Mouse (Mus musculus) myocyte (in vitro differentiated cells): Measurements from ENCODE around the gene Hnrnpll. TPM values are rescaled to one million over a fixed set of nuclear protein-coding genes. Genes with fewer than 3 reads are reported as not detected.
A peak's percentile ranks its signal among the peaks of the same experiment; 100 is the strongest.

Experiments used
- H3K27me3 ChIP-seq: one replicate; pipeline ENCODE4 v1.6.1; 2011; ENCODE audit not compliant: control insufficient read depth, insufficient read depth, insufficient read length
- H3K36me3 ChIP-seq: one replicate; pipeline ENCODE4 v1.6.1; 2011; ENCODE audit not compliant: control insufficient read depth, insufficient read depth
- H3K4me2 ChIP-seq: one replicate; pipeline ENCODE4 v1.6.1; 2011; ENCODE audit warnings: low read depth, control low read depth
- H3K4me3 ChIP-seq: one replicate; pipeline ENCODE4 v1.5.1; 2011; ENCODE audit warnings: mild to moderate bottlenecking, control low read depth, moderate library complexity
- H3K79me2 ChIP-seq: one replicate; pipeline ENCODE4 v1.6.1; 2011; ENCODE audit not compliant: control insufficient read depth, insufficient read depth
- H3ac ChIP-seq: one replicate; pipeline ENCODE4 v1.6.1; 2011; ENCODE audit not compliant: control insufficient read depth, insufficient read length
- CEBPB ChIP-seq: IDR thresholded peaks from 2 replicates; pipeline ENCODE4 v1.6.1; 2011; ENCODE audit warnings: mild to moderate bottlenecking, moderate library complexity; ENCODE audit not compliant: poor library complexity, insufficient read depth, severe bottlenecking
- E2F4 ChIP-seq: IDR thresholded peaks from one replicate; pipeline ENCODE4 v1.6.1; 2011; ENCODE audit warnings: mild to moderate bottlenecking, control low read depth, moderate library complexity; ENCODE audit not compliant: insufficient read depth
- MAX ChIP-seq: IDR thresholded peaks from one replicate; pipeline ENCODE4 v1.6.1; 2011; ENCODE audit warnings: low read depth, mild to moderate bottlenecking, control low read depth
- MYOD1 ChIP-seq, 3 experiments: IDR thresholded peaks; one replicate each; pipeline ENCODE4 v1.6.1; 2011; ENCODE audit warnings: control low read depth in 2 of 3, low read depth in 2 of 3, mild to moderate bottlenecking in 2 of 3, moderate library complexity in 1 of 3; ENCODE audit not compliant: insufficient read length in 2 of 3, control insufficient read depth in 1 of 3
- MYOG ChIP-seq, 3 experiments: IDR thresholded peaks; one replicate each; pipeline ENCODE4 v1.6.1; 2011; ENCODE audit warnings: control low read depth in 2 of 3, low read depth in 2 of 3, mild to moderate bottlenecking in 2 of 3; ENCODE audit not compliant: insufficient read length in 2 of 3, control insufficient read depth in 1 of 3, insufficient read depth in 1 of 3
- POLR2A ChIP-seq: IDR thresholded peaks from one replicate; pipeline ENCODE4 v1.6.1; 2011; ENCODE audit warnings: low read depth, mild to moderate bottlenecking, control low read depth, moderate library complexity; ENCODE audit not compliant: insufficient read length
- POLR2AphosphoS2 ChIP-seq: IDR thresholded peaks from one replicate; pipeline ENCODE4 v1.6.1; 2011; ENCODE audit warnings: low read depth, control low read depth; ENCODE audit not compliant: insufficient read length
- REST ChIP-seq: IDR thresholded peaks from one replicate; pipeline ENCODE4 v1.6.1; 2011; ENCODE audit warnings: mild to moderate bottlenecking, control low read depth, moderate library complexity; ENCODE audit not compliant: insufficient read depth, insufficient read length
- SRF ChIP-seq: IDR thresholded peaks from one replicate; pipeline ENCODE4 v1.6.1; 2011; ENCODE audit warnings: low read depth; ENCODE audit not compliant: control insufficient read depth, insufficient read length
- TCF12 ChIP-seq: IDR thresholded peaks from one replicate; pipeline ENCODE4 v1.6.1; 2011; ENCODE audit warnings: mild to moderate bottlenecking, control low read depth; ENCODE audit not compliant: poor library complexity, insufficient read depth, severe bottlenecking
- TCF3 ChIP-seq: IDR thresholded peaks from one replicate; pipeline ENCODE4 v1.6.1; 2011; ENCODE audit warnings: low read depth, control low read depth; ENCODE audit not compliant: insufficient read length
- USF1 ChIP-seq: IDR thresholded peaks from one replicate; pipeline ENCODE4 v1.6.1; 2011; ENCODE audit warnings: low read depth, mild to moderate bottlenecking, control low read depth, moderate library complexity
- polyA plus RNA-seq: library from polyadenylated mRNA; unstranded; fragments of >200 nt; fragmentation: generic; extraction: Trizol; gene quantifications from one replicate; pipeline ENCODE4 v1.2.1, GENCODE M21; 2012; ENCODE audit warnings: missing spikeins

Hnrnpll gene
- polyA plus RNA-seq, 1 experiment: 24.0 TPM

DNA sequence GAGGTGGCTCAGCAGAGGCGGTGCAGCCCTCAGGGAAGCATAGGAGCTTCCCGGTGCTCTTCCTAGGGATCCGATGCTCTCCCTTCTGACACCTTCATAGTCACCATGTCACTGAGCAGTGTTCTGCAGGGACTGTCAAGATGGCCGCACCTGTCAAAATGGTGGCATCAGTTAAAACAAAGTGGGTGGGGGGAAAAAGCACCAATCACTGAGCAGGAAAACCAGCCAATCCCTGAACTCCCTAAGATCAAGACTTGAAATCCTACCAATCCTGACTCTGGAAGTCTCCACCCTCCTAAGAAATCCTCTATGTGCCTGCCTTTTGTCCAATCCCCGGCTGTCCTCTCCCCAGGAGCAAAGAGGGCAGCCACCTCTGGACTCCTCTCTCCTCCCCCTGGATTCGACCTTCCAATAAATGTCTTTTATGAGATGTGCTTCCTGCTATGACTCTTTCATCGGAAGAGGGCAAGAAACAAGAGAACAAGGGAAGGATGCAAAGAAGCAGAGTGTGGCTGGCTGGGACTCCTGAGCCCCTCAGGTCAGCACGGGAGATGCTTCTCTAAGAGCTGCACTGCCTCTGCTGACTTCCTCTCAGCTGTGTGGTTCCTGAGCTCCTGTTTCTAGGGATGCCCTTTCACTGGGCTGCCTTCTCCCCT, 1.8 kb upstream of the Hnrnpll start:
- no peak overlapping the region for H3K4me2 ChIP-seq
- H3K27me3 ChIP-seq: no peaks in the 10 kb centered on the region
- H3K36me3 ChIP-seq: no peaks in the 10 kb centered on the region
- no peak overlapping the region for H3K4me3 ChIP-seq
- TF ChIP-seq REST (no peak), MYOG (IDR thresholded peaks at IDR 0.05; ENCODE audit: control insufficient read depth in 1 of 3, insufficient read depth in 1 of 3, insufficient read length in 2 of 3, low read depth in 2 of 3) (no peak), TCF12 (no peak), SRF (no peak), TCF3 (no peak), USF1 (no peak), POLR2AphosphoS2 (no peak), MAX (no peak), CEBPB (no peak), POLR2A (no peak), E2F4 (no peak), MYOD1 (IDR thresholded peaks at IDR 0.05; ENCODE audit: control insufficient read depth in 1 of 3, insufficient read length in 2 of 3, low read depth in 2 of 3) (no peak)
- H3K79me2 ChIP-seq: peaks cover 22% of the 10 kb centered on the region
- no peak overlapping the region for H3ac ChIP-seq

GRCm38 (mm10) chr17:80063386-80063785, 1.3 kb upstream of the Hnrnpll start:
- no peaks in the 10 kb centered on the region for H3K27me3 ChIP-seq
- no peak overlapping the region for H3K4me3 ChIP-seq
- no peak overlapping the region for H3K4me2 ChIP-seq
- H3K79me2 ChIP-seq: peaks cover 28% of the 10 kb centered on the region
- no peaks in the 10 kb centered on the region for H3K36me3 ChIP-seq
- no peak overlapping the region for H3ac ChIP-seq
- TF ChIP-seq SRF: no peak
- no peak for TF ChIP-seq MYOG (IDR thresholded peaks at IDR 0.05; ENCODE audit: control insufficient read depth in 1 of 3, insufficient read depth in 1 of 3, insufficient read length in 2 of 3, low read depth in 2 of 3)
- no peak for TF ChIP-seq POLR2A
- TF ChIP-seq MYOD1 (IDR thresholded peaks at IDR 0.05; ENCODE audit: control insufficient read depth in 1 of 3, insufficient read length in 2 of 3, low read depth in 2 of 3): no peak
- TF ChIP-seq CEBPB: no peak
- no peak for TF ChIP-seq REST
- TF ChIP-seq POLR2AphosphoS2: no peak
- TF ChIP-seq E2F4: no peak
- TF ChIP-seq TCF3: no peak
- TF ChIP-seq USF1: no peak
- no peak for TF ChIP-seq TCF12
- TF ChIP-seq MAX: no peak

DNA sequence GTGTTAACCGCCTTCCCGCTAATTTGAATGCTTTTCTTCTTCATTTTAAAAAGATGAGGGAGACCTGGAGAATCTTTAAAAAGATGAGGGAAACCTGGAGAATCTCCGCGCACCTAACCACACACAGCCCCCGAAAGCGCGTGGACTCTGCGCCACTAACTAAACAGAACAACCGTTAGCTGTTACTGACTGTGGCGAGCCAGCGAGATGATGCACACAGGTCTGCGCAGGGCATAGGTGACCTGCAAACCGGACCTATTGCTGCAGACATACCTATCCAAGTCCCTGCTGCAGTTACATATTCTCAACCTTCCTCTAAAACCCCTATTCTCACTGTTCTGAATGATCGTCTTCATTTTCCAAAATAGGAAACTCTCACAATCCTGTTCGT, 481 bp upstream of the Hnrnpll start:
- TF ChIP-seq TCF12: no peak
- TF ChIP-seq E2F4: no peak
- no peak for TF ChIP-seq MYOD1 (IDR thresholded peaks at IDR 0.05; ENCODE audit: control insufficient read depth in 1 of 3, insufficient read length in 2 of 3, low read depth in 2 of 3)
- TF ChIP-seq MAX: no peak
- no peak for TF ChIP-seq CEBPB
- no peak for TF ChIP-seq TCF3
- no peak for TF ChIP-seq SRF
- no peak for TF ChIP-seq POLR2A
- TF ChIP-seq REST: no peak
- no peak for TF ChIP-seq POLR2AphosphoS2
- no peak for TF ChIP-seq MYOG (IDR thresholded peaks at IDR 0.05; ENCODE audit: control insufficient read depth in 1 of 3, insufficient read depth in 1 of 3, insufficient read length in 2 of 3, low read depth in 2 of 3)
- TF ChIP-seq USF1: no peak

DNA sequence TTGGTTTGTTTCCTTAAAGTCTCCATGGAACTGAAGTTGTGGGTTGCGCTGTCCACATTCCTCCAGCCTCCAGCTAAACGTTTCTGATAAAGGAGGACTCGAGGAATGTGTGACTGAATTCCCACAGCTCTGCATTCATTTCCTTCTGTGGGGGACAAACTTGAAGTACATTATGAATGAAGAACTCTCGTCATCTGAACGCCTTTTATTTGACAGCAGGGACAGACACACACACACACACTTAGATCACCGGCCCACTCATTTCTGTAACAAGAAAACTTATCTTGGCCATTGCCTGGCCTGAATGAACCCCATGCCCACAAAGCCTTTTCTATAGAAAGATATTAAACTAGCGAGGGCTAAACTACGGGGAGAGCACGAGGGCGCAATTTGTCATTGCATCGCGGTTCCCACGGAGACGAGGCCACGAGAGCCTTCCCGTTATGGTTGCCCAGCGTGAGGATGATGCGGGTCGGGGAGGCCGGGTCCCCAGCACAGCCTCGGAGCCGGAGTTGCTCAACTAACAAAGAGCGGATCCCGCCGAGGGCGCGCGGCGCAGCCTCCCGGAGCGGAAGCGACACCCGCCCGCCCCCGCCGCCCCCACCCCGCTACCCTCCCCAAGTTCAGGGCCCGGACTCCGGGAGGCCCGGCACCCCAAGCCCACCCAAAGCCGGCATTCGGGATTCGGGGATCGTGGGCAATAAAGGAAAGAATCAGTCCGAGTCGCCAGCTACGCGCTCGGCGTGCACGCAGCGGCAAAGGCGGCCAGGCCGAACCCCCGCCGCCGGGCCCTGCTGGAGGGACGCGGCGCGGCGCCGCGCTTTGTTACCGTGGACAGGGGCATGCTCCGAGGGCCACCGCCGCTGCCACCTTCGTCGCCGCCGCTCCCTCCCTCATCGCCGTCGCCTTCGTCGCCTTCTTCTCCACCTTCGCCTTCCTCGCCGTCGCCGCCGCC, 1.0 kb downstream of the Hnrnpll start:
- TF ChIP-seq POLR2A (peak; percentile 33), MYOD1 (IDR thresholded peaks at IDR 0.05; ENCODE audit: control insufficient read depth in 1 of 3, insufficient read length in 2 of 3, low read depth in 2 of 3) (peak in 1 of 3 experiments; percentile 37), USF1 (no peak), SRF (no peak)
- H3K27me3 ChIP-seq: no peaks in the 10 kb centered on the region
- peaks cover 51% of the 10 kb centered on the region for H3K79me2 ChIP-seq
- H3K4me3 ChIP-seq: peak overlapping the region; percentile 80
- peak overlapping the region; percentile 82 for H3K4me2 ChIP-seq
- peak overlapping the region; percentile 99 for H3ac ChIP-seq
- H3K36me3 ChIP-seq: no peaks in the 10 kb centered on the region

More for the DNA sequence above, 481 bp upstream of the Hnrnpll start:
- H3K27me3 ChIP-seq: no peaks in the 10 kb centered on the region
- peak overlapping the region; percentile 95 for H3K4me2 ChIP-seq
- peak overlapping the region; percentile 99 for H3ac ChIP-seq
- peaks cover 36% of the 10 kb centered on the region for H3K79me2 ChIP-seq
- H3K4me3 ChIP-seq: peak overlapping the region; percentile 80
- no peaks in the 10 kb centered on the region for H3K36me3 ChIP-seq
